Mouse (Mus musculus) embryonic facial prominence, embryonic 10.5 days (tissue): Measurements from ENCODE around the gene Fgf3. TPM values are rescaled to one million over a fixed set of nuclear protein-coding genes. Genes with fewer than 3 reads are reported as not detected.

Experiments used
- DNase-seq: peaks from one replicate; pipeline ENCODE4 v3.0.0-alpha.2; 2017; ENCODE audit warnings: low spot score
- H3K27ac ChIP-seq: fragments of 300-500 bp; sonication (generic); replicated peaks from 2 replicates; pipeline ENCODE4 v1.5.1; 2016; ENCODE audit warnings: mild to moderate bottlenecking
- H3K27me3 ChIP-seq: fragments of 300-500 bp; sonication (generic); replicated peaks from 2 replicates; pipeline ENCODE4 v1.6.1; 2016; ENCODE audit warnings: low read depth, mild to moderate bottlenecking; ENCODE audit not compliant: poor library complexity, severe bottlenecking
- H3K36me3 ChIP-seq: fragments of 300-500 bp; sonication (generic); replicated peaks from 2 replicates; pipeline ENCODE4 v1.6.1; 2016; ENCODE audit warnings: mild to moderate bottlenecking, moderate library complexity
- H3K4me1 ChIP-seq: fragments of 300-500 bp; sonication (generic); 2 replicates; pipeline ENCODE4 v1.6.1; 2016
- H3K4me3 ChIP-seq: fragments of 300-500 bp; sonication (generic); 2 replicates; pipeline ENCODE4 v1.5.1; 2016; ENCODE audit warnings: mild to moderate bottlenecking, moderate library complexity
- H3K9me3 ChIP-seq: fragments of 300-500 bp; sonication (generic); 2 replicates; pipeline ENCODE4 v1.6.1; 2016; ENCODE audit warnings: mild to moderate bottlenecking
- WGBS: fragments of 180-500 bp; shearing (Covaris S2); methylation state at CpG from one replicate; pipeline ENCODE4 v1.1.7; 2016; 5-methylcytosine and 5-hydroxymethylcytosine counted together
- polyA plus RNA-seq: library from polyadenylated mRNA; unstranded; fragments of >200 nt; fragmentation: Nextera tagmentation; extraction: Ambion mirVana; gene quantifications from 2 replicates; pipeline ENCODE4 v1.2.1, GENCODE M21; 2016

Gene Fgf3
- polyA plus RNA-seq, 1 experiment from 2014 or later: 1.3 TPM

DNA sequence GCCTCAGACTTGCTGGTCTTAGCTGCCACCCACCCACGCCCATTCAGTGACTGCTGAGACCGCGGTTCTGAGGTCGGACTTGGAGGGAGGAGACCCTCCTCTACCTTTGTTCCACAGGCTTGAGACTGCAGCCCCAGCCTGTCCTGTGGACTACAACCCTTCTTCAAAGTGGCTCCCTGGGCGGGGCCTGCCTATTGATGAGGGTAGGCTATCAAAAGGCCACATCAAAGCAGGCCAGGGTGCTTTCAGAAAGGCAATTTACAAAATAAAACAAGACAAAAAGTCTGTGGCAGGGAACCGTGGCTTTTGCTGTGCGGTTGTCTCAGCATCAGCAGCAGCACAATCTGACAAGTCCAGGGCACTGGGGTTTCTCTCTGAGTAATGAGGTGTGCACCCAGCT is 16.0 kb upstream of the Fgf3 start:
- H3K9me3 ChIP-seq: peaks cover 8% of the 10 kb centered on the region; the same call in 1 of the 2 replicates
- no peak for DNase-seq
- H3K27ac ChIP-seq: no peak overlapping the region
- H3K4me1 ChIP-seq: peaks cover 10% of the 10 kb centered on the region
- no peaks in the 10 kb centered on the region for H3K36me3 ChIP-seq
- H3K27me3 ChIP-seq: peaks cover 54% of the 10 kb centered on the region
- no peak overlapping the region for H3K4me3 ChIP-seq
- WGBS: 47% methylated on average over 7 of the region's 7 CpGs

DNA sequence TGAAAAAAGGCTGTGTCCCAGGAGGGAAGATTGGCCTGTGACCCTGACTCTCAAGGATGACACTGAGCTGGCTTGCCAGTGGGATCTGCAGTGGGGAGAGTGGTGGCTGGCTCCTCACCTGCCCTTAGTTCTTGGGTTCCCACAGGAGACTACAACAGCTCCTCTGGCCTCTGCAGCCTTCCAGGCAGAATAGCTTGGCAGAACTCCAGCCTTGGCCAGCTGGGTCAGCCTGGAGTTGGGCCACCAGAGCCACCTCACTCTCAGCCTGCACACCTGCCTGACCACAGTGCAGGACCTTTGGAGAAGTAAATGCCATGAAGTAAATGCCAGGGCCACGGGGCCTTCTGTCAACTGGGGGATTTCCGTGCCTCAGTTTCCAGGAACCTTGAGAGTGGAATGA is 13.9 kb upstream of the Fgf3 start:
- no peak for DNase-seq
- H3K4me1 ChIP-seq: peaks cover 18% of the 10 kb centered on the region
- H3K9me3 ChIP-seq: no peaks in the 10 kb centered on the region
- H3K27ac ChIP-seq: 0 out of 2 replicates have a peak overlapping the region, but pooled peaks have one; percentile 1
- H3K4me3 ChIP-seq: no peak overlapping the region
- H3K27me3 ChIP-seq: peaks cover 75% of the 10 kb centered on the region
- H3K36me3 ChIP-seq: no peaks in the 10 kb centered on the region
- 92% methylated on average over 2 of the region's 2 CpGs for WGBS

- Histone ChIP-seq H3K4me1 (peaks cover 26% of the 10 kb centered on the region), H3K27me3 (peaks cover 94% of the 10 kb centered on the region), H3K9me3 (no peaks in the 10 kb centered on the region), H3K27ac (no peak overlapping the region), H3K36me3 (no peaks in the 10 kb centered on the region), H3K4me3 (no peak overlapping the region)
- WGBS: 64% methylated on average over 11 of the region's 11 CpGs
- no peak for DNase-seq
Measured at GRCm38 (mm10) chr7:144828369-144828768, 9.5 kb upstream of the Fgf3 start.

- no peaks in the 10 kb centered on the region for H3K36me3 ChIP-seq
- peak overlapping the region; percentile 55 for H3K4me3 ChIP-seq
- H3K27me3 ChIP-seq: peaks cover 100% of the 10 kb centered on the region
- peak; percentile 63 for DNase-seq
- H3K9me3 ChIP-seq: no peaks in the 10 kb centered on the region
- H3K4me1 ChIP-seq: peaks cover 34% of the 10 kb centered on the region
- H3K27ac ChIP-seq: peak overlapping the region; percentile 44; the same call in 1 of the 2 replicates
- under 1% methylated on average over 94 of the region's 94 CpGs for WGBS
Measured at GRCm38 (mm10) chr7:144838522-144839503, 930 bp downstream of the Fgf3 start.

DNA sequence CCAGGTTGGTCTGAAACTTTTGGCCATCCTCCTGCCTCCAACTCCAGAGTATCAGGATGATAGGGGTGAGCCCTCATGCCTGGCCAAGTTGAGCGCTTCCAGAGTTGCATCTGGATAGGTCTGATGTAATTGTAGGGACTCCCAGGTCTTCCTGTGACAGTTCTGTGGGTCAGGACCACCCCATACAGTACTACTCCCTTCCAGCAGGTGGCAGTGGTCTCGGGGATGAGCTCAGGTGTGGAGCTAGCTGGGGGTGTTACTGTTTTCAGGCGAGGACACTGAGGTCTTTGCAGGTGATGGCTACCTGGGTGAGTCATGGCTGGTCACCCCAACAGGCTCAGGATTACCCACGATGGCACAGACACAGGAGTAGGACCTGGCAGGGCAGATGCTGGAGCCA is 8.3 kb downstream of the Fgf3 start:
- Histone ChIP-seq H3K4me1 (no peaks in the 10 kb centered on the region), H3K9me3 (no peaks in the 10 kb centered on the region), H3K36me3 (no peaks in the 10 kb centered on the region), H3K4me3 (no peak overlapping the region), H3K27ac (no peak overlapping the region), H3K27me3 (peaks cover 63% of the 10 kb centered on the region)
- DNase-seq: peak; percentile 52
- WGBS: 23% methylated on average over 4 of the region's 4 CpGs

DNA sequence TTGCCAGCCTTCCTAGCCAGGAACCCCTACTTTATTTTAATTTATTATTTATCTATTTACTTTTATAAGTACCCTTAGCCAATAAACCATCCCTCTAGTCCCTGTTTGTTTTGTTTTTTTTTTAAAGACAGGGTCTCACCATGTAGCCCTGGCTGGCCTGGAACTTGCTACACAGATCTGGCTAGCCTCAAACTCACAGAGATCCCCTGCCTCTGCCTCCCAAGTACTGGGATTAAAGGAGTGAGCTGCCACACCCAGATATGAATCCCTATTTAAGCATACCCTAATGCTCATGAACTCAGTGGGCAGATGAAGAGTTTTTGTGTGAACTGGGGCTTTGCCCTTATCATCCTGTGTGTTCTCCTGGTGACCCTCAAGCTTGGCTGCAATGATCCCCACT is 9.2 kb downstream of the Fgf3 start, which contains the start of gene Fgf4:
TSS of gene Fgf4 (plus strand) at position 301 of the 400 bp plus-strand sequence.
- H3K4me3 ChIP-seq: no peak within 1 kb of the TSS
- no peak for DNase-seq
- H3K27ac ChIP-seq: no peak within 1 kb of the TSS
- peaks cover 60% of the 10 kb centered on the region for H3K27me3 ChIP-seq
- no peaks in the 10 kb centered on the region for H3K4me1 ChIP-seq
- H3K36me3 ChIP-seq: no peaks in the 10 kb centered on the region
- H3K9me3 ChIP-seq: no peaks in the 10 kb centered on the region

- peaks cover 57% of the 10 kb centered on the region for H3K27me3 ChIP-seq
- no peaks in the 10 kb centered on the region for H3K36me3 ChIP-seq
- no peaks in the 10 kb centered on the region for H3K4me1 ChIP-seq
- WGBS: 50% methylated on average over 3 of the region's 3 CpGs
- no peak for DNase-seq
- H3K9me3 ChIP-seq: no peaks in the 10 kb centered on the region
- H3K4me3 ChIP-seq: no peak overlapping the region
- no peak overlapping the region for H3K27ac ChIP-seq
Measured at GRCm38 (mm10) chr7:144851321-144851720, 13.4 kb downstream of the Fgf3 start.

DNA sequence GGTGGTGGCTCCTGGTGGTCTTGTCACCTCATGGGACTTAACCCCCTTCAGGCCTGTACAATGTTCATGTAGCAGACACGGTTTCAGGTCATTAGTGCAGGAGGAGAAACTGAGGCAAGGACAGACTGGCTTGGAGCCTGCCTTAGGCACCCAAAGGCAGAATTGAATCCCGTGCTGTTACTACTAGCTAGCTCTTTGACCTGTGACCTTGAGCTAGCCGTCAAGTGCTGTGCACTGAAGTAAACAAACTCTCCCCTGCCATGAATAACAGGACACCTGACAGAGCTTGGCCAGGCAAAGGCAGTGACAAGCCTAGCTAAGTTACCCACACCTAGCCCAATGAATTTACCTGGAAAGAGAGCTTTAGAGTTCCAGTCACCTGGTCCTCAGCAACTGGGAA is 17.1 kb downstream of the Fgf3 start:
- H3K4me3 ChIP-seq: no peak overlapping the region
- no peaks in the 10 kb centered on the region for H3K9me3 ChIP-seq
- H3K4me1 ChIP-seq: no peaks in the 10 kb centered on the region
- peaks cover 66% of the 10 kb centered on the region for H3K27me3 ChIP-seq
- WGBS: 42% methylated on average over 3 of the region's 3 CpGs
- no peak overlapping the region for H3K27ac ChIP-seq
- no peak for DNase-seq
- no peaks in the 10 kb centered on the region for H3K36me3 ChIP-seq

- H3K4me1 ChIP-seq: peaks cover 14% of the 10 kb centered on the region
- no peak overlapping the region for H3K27ac ChIP-seq
- no peak overlapping the region for H3K4me3 ChIP-seq
- DNase-seq: no peak
- WGBS: 82% methylated on average over 7 of the region's 7 CpGs
- H3K27me3 ChIP-seq: peaks cover 74% of the 10 kb centered on the region
- H3K36me3 ChIP-seq: no peaks in the 10 kb centered on the region
- no peaks in the 10 kb centered on the region for H3K9me3 ChIP-seq
Measured at GRCm38 (mm10) chr7:144857158-144857557, 19.3 kb downstream of the Fgf3 start.

- Histone ChIP-seq H3K27me3 (peaks cover 78% of the 10 kb centered on the region), H3K4me1 (peaks cover 15% of the 10 kb centered on the region), H3K36me3 (no peaks in the 10 kb centered on the region), H3K27ac (no peak overlapping the region), H3K9me3 (no peaks in the 10 kb centered on the region), H3K4me3 (no peak overlapping the region)
- WGBS: 69% methylated on average over 3 of the region's 3 CpGs
- DNase-seq: no peak
Measured at GRCm38 (mm10) chr7:144857826-144858342, 20.0 kb downstream of the Fgf3 start.

DNA sequence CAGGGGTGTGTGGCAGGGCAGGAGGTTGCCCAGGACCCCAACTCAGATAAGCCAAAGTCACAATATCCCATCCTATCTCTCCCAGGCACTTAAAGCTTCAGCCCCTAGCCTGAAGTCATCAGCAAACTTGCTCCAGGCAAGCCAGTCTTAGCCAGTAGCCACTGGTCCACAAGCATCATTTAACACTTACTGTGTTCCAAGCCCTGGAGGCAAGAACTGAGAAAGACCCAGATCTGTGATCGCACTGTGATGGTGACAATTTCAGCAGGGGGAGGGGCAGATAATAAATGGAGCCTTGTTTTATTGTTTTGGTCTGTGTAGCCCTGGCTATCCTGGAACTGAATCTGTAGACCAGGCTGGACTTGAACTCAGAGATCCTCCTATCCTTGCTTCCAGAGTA is 20.8 kb downstream of the Fgf3 start:
- H3K27me3 ChIP-seq: peaks cover 82% of the 10 kb centered on the region
- H3K36me3 ChIP-seq: no peaks in the 10 kb centered on the region
- H3K9me3 ChIP-seq: no peaks in the 10 kb centered on the region
- 80% methylated on average over 1 of the region's 1 CpGs for WGBS
- H3K4me1 ChIP-seq: peaks cover 17% of the 10 kb centered on the region
- no peak overlapping the region for H3K27ac ChIP-seq
- no peak overlapping the region for H3K4me3 ChIP-seq
- DNase-seq: no peak

GRCm38 (mm10) chr7:144861056-144861768 is 23.3 kb downstream of the Fgf3 start:
- Histone ChIP-seq H3K9me3 (no peaks in the 10 kb centered on the region), H3K4me1 (peaks cover 17% of the 10 kb centered on the region), H3K36me3 (no peaks in the 10 kb centered on the region), H3K4me3 (peak overlapping the region; percentile 46), H3K27me3 (peaks cover 84% of the 10 kb centered on the region), H3K27ac (no peak overlapping the region)
- peak; percentile 33 for DNase-seq
- under 1% methylated on average over 72 of the region's 72 CpGs for WGBS
